Mouse (Mus musculus) testis, adult 2 months (tissue): ENCODE results near the gene Akap1.

Experiments
- CTCF ChIP-seq: fragments of 200-500 bp; IDR thresholded peaks from 2 replicates; pipeline ENCODE4 v1.5.1; 2012; ENCODE audit warnings: low read depth, mild to moderate bottlenecking, inconsistent platforms, low read length, moderate library complexity; ENCODE audit not compliant: control insufficient read depth, insufficient read depth, insufficient replicate concordance
- POLR2A ChIP-seq: fragments of 200-500 bp; IDR thresholded peaks from 2 replicates; pipeline ENCODE4 v1.6.1; 2012; ENCODE audit warnings: low read depth, mild to moderate bottlenecking, inconsistent platforms, low read length, moderate library complexity; ENCODE audit not compliant: control insufficient read depth

DNA sequence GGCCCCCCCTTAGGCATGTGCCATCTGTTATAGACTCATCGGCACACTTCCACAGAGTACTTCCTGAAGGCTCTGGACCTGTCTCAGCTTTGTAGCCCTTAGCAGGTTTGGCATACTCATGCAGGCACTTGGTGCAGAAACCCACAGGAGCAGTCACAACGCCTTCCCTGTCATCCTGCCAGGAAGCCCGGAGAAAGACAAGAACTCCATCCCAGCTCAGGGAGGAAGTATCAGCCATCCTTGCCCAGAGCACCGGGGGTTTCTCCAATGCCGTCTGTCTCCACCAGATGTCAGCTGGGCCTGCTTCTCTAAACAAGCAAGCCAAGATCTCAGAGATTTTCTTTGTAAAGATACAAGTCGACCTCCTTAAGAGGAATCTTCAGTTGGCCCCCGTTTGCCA lies 38.5 kb downstream of the Akap1 start:
- TF ChIP-seq CTCF (no peak), POLR2A (no peak)
